Mouse (Mus musculus) brown adipose tissue, adult 24 weeks (tissue): ENCODE data around the gene Ankrd31. TPM values are rescaled to one million over a fixed set of nuclear protein-coding genes. Genes with fewer than 3 reads are reported as not detected.
"Not testable (repeated sequence)": the region's sequence is repeated elsewhere in the genome, so short reads cannot be mapped to it uniquely, and the experiment has no call there.

ENCODE experiments used
- H3K27ac ChIP-seq: fragments of 200-500 bp; replicated peaks from 2 replicates; pipeline ENCODE4 v1.5.1; 2012; ENCODE audit warnings: low read depth, mild to moderate bottlenecking, low read length
- H3K4me1 ChIP-seq: fragments of 200-500 bp; 2 replicates; pipeline ENCODE4 v1.6.1; 2012; ENCODE audit warnings: low read length, mixed read lengths; ENCODE audit not compliant: control insufficient read depth, insufficient read depth, insufficient read length
- H3K4me3 ChIP-seq: fragments of 200-500 bp; 2 replicates; pipeline ENCODE4 v1.5.1; 2012; ENCODE audit warnings: low read depth, mild to moderate bottlenecking, low read length, moderate library complexity; ENCODE audit not compliant: insufficient read depth
- polyA plus RNA-seq: library from polyadenylated mRNA; stranded (reverse); fragments of >200 nt; gene quantifications from 2 replicates; pipeline ENCODE4 v1.2.4, GENCODE M21; 2012; ENCODE audit not compliant: missing spikeins, insufficient read depth, insufficient read length

Ankrd31 gene
- polyA plus RNA-seq, 1 experiment: not detected

DNA sequence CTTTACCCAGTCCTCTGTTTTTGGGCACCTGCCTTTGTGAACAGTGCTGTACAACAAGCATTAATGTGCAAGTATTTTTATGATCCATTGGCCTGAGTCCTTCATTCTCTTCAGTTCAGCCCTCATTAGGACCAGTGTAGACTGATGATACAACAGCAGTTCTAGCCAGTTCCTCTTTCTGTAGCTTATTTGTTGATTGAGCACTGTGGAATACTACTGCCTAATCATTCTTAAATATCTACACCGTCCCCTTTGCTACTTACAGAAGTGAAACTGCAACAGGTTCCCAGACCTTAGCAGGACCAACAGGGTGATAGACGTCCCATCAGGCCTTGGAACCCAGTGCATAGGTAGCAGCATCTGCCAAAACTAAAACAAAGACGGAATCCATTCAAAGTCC, 163.1 kb downstream of the Ankrd31 start:
- H3K27ac ChIP-seq: no peak overlapping the region
- H3K4me1 ChIP-seq: no peaks in the 10 kb centered on the region
- no peak overlapping the region for H3K4me3 ChIP-seq

DNA sequence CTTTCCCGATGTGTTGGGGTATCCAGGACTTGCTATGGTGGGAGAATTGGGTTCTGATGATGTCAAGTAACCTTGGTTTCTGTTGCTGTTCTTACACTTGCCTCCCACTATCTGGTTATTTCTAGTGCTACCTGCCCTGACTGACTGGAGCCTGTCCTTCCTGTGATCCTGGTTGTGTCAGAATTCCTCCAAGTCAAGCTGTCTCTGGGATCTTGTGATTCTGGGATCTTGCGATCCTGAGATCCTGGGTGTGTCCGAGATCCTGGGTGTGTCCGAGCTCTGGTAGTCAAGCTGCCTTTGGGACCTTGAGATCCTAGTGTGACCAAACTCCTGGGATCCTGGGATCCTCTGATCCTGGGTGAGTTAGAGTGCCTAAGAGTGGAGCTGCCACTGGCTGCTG, 175.1 kb downstream of the Ankrd31 start:
- H3K27ac ChIP-seq, H3K4me1 ChIP-seq, H3K4me3 ChIP-seq: not testable (repeated sequence)

DNA sequence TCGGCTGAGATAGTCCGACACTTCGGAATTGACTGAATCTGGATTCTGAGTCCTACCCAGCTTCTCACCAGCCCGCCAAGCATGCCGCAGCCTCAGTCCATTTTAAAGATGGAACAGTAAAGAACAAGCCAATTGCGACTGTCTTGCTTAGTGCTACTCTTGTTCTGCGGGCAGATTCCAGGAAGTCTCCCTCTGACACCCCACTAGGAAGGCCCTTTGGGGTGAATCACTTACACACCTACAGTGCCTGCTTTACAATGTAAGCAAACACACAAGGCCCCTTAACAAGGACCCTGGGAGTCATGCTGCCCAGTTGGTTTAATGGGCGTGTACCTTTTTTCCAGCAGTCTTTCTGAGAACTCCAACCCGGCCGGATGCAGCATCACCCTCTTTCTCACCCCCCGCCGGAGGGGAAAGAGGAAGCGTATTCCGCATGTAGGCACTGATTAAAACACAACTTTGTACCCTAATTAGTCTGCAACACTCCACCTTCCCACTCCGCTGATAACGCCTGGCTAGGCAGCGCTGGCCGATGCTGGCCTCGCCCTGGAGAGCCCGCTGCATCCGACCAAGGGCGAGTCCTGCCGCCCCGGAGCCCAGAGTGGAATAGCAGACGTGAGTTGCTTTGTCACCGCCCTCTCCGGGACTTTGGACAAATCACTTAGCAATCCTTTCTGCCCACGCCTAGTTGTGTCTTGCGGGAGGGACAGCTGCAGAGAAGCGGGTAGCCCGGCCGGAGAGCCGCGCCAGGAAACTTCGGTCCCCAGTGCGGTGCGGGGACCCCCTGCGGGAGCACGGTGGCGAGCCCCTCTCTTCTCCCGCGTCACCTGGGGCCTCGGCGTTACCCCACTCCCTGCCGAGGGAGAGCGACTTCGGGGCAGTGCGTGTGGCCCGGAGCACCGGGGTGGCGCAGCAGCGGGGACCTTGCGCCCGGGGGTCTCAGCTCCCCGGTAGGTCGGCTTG, 176.2 kb downstream of the Ankrd31 start, which contains the start of gene Gcnt4:
Gene Gcnt4, plus strand, starts transcription at position 691 of the 963 bp plus-strand sequence.
- H3K4me3 ChIP-seq: peak within 1 kb of the TSS; percentile 66
- no peaks in the 10 kb centered on the region for H3K4me1 ChIP-seq
- H3K27ac ChIP-seq: no peak within 1 kb of the TSS

DNA sequence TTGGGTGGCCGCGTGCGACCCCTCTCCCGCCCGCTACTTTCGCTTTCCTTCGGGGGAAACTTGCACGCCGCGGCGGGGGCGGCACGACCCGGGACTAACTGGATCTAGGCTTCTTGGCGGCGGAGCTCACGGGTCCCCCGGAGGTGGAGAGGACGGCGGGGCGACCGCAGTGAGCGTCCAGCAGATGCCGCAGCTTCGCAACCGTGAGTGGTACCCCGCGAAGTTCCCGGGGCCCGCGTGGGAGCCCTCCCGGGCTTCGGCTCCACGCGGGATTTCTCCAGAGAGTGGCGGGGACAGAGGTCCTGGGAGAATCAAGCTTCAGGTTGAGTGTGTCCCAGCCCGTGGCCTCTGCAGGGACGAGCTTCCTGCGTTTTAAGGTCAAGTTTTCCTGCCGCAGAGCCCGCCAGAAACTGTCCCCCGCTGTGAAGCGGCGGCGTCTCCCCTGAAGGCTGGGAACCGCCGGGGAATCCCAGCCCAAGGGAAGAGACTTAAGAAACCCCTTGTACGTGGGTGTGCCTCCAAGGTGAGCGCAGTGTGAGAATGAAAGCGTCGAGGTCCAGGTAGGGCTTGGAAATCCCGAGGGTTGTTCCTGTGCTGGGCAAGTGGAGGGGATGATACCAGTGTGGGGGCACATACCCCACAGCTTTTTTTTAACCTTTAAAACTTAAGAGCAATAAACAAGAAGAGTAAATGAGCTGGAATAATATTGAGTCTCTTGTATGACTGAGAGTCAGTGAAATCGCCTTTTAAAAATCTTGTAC, 177.1 kb downstream of the Ankrd31 start:
- Histone ChIP-seq H3K4me1 (no peaks in the 10 kb centered on the region), H3K4me3 (peak overlapping the region; percentile 66), H3K27ac (no peak overlapping the region)

GRCm38 (mm10) chr13:96925991-96926725, 178.1 kb downstream of the Ankrd31 start:
- Histone ChIP-seq H3K4me1 (no peaks in the 10 kb centered on the region), H3K27ac (no peak overlapping the region), H3K4me3 (no peak overlapping the region)

DNA sequence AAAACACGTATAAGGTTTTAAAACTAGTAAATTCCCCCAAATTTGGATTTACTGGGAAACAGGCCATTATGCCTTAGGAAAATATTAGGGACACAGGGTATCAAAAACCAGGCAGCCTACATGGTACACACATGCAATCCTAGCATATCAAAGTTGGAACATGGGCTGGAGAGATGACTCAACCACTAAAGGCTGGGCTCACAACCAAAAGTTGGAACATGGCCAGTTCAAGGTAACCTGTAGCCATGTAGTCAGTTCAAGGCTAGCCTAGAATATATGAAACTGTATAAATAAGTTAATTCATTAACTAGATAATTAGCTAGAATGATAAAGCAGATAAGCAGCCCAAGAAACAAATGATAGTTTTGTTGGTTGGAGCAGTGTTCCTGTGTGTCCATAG, 179.7 kb downstream of the Ankrd31 start:
- H3K4me3 ChIP-seq: no peak overlapping the region
- no peaks in the 10 kb centered on the region for H3K4me1 ChIP-seq
- no peak overlapping the region for H3K27ac ChIP-seq

DNA sequence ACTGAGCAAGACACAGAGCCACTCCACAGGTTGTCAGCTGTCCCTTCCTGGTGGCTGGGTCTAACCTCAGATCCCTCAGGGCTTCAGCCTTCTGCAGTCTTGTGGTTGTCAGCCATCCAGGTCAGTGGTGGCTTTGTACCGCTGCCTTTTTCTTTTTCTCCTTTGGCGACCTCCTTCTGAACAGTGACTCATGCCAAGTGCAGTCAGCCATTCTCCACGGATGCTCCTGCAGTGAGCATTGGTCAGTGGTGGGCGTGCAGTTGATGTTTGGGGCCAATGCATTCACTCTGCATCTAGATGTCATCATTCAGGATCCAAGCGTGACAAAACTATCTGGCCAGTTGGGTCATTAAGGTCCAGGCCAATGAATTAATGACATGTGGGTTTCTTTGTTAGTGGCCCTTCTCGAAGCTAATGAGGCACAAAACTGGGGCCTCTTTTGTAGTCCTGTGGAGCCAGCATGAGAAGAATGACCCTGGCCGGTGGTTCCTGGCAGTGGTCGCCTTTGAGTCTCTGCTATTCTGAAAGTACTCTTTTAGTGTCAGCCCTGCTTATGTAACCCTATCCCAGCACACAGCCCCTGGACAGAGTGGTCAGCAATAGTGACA, 180.5 kb downstream of the Ankrd31 start:
- H3K4me1 ChIP-seq: no peaks in the 10 kb centered on the region
- no peak overlapping the region for H3K27ac ChIP-seq
- H3K4me3 ChIP-seq: no peak overlapping the region

DNA sequence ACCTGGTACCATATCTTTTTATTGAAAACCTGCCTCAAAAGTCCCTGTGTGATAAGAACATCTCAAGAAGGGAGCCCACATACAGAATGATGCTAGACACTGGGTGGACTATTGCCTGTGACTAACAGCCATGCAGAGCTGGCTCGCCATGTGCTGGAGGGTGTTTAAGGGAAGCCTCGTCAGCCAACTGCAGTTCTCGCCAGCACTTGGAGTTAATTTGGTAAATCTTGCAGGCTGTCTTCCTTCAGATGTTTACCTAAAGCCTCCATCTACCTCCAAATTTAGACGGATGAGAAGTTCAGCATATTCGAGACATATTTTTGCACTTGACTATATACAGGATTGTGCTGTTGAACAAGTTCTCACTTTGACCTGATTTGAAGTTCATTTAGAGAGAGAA, 184.7 kb downstream of the Ankrd31 start:
- H3K4me3 ChIP-seq: no peak overlapping the region
- H3K4me1 ChIP-seq: no peaks in the 10 kb centered on the region
- H3K27ac ChIP-seq: no peak overlapping the region

GRCm38 (mm10) chr13:96933367-96933766, 185.3 kb downstream of the Ankrd31 start:
- H3K27ac ChIP-seq: no peak overlapping the region
- H3K4me3 ChIP-seq: no peak overlapping the region
- H3K4me1 ChIP-seq: no peaks in the 10 kb centered on the region

DNA sequence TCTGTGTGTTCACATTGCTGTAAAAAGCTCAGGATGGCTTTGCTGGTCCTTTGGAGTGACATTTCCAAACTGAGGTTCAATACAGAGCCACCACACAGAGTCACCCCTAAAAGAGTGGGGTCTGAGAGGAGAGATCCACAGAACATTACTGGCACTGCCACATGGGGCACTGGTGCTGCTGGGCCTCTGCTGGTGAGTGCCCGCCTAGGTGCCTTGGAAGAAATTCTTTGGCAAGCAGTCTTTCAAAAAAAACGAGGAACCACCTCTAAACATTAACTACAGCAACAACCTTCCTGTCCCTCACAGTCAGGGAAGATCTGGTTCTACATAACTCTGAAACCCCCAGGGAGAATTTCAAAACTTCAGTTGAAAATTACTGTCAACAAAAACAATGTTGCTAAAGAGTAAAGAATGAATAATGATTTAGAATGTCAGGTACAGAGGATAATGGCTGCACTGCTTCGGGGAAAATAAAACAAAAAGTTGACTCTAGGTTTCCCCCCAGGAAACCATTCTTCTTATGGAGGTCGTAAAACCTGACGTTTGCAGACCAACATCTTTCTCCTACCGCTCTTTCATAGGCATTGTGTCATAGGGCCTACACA, 188.2 kb downstream of the Ankrd31 start:
- no peak overlapping the region for H3K27ac ChIP-seq
- no peak overlapping the region for H3K4me3 ChIP-seq
- H3K4me1 ChIP-seq: no peaks in the 10 kb centered on the region

GRCm38 (mm10) chr13:96937059-96937558, 189.0 kb downstream of the Ankrd31 start:
- Histone ChIP-seq H3K27ac (no peak overlapping the region), H3K4me1 (no peaks in the 10 kb centered on the region), H3K4me3 (no peak overlapping the region)

DNA sequence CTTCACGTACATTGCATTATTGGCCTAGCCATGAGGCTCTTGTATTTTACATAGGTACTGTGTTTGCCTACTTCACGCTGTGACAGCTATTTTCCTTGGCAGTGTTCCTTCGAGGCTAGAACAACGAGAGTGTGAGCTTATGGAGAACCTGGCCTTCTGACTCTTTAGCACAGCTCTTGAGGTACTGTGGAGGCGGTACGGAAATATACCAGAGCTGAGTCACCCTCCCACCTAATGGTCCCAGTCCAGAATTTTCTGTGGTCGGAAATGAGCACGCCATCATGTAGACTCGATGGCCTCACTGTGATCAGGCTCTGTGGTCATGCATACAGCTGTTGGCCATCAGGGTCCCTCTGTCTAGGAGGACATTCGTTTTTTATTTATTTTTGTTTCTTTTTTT, 191.6 kb downstream of the Ankrd31 start:
- Histone ChIP-seq H3K4me1 (no peaks in the 10 kb centered on the region), H3K4me3 (no peak overlapping the region), H3K27ac (no peak overlapping the region)

GRCm38 (mm10) chr13:96941481-96941880, 193.4 kb downstream of the Ankrd31 start:
- H3K4me3 ChIP-seq, H3K4me1 ChIP-seq, H3K27ac ChIP-seq: not testable (repeated sequence)

DNA sequence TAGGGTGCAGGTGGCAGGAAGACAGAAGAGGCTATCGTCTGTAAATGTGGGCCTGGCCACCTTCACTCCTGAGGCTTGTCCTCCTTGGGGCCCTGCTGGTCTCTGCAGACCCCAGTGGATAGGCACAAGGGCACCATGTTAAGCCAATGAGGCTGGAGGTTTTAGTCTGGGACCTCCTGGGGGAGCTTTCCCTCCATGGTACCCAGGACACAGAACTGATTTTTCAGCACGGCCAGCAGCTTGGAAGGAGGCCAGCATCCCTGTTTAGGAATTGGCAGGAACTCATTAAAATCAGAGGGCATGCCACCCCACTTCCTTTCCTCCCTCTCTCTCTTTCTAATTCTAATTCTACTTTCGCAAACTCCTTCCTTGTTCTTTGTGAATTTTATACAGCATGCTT, 195.5 kb downstream of the Ankrd31 start:
- no peaks in the 10 kb centered on the region for H3K4me1 ChIP-seq
- H3K27ac ChIP-seq: no peak overlapping the region
- no peak overlapping the region for H3K4me3 ChIP-seq
